Mouse (Mus musculus): Measurements from ENCODE around the gene Serpinb8.
A peak's percentile ranks its signal among the peaks of the same experiment; 100 is the strongest.

Gene Serpinb8

GRCm38 (mm10) chr1:107589691-107590470 lies at the start of gene Serpinb8:
TSS of gene Serpinb8 (plus strand) at chr1:107590006.
- DNase-seq (ENCODE audit: low spot score), result peak; percentile 85

- no peak for DNase-seq (ENCODE audit: low spot score)
Observed at GRCm38 (mm10) chr1:107559494-107559893, 30.3 kb upstream of the Serpinb8 start.

- no peak for DNase-seq (ENCODE audit: low spot score)
Observed at GRCm38 (mm10) chr1:107562110-107562509, 27.7 kb upstream of the Serpinb8 start.

- no peak for DNase-seq (ENCODE audit: low spot score)
Observed at GRCm38 (mm10) chr1:107565644-107566043, 24.2 kb upstream of the Serpinb8 start.

GRCm38 (mm10) chr1:107576094-107576493 lies 13.7 kb upstream of the Serpinb8 start:
- no peak for DNase-seq (ENCODE audit: low spot score)

- DNase-seq (ENCODE audit: low spot score), result no peak
Observed at GRCm38 (mm10) chr1:107577514-107577913, 12.3 kb upstream of the Serpinb8 start.

- no peak for DNase-seq (ENCODE audit: low spot score)
Observed at GRCm38 (mm10) chr1:107581220-107581619, 8.6 kb upstream of the Serpinb8 start.

- DNase-seq (ENCODE audit: low spot score), result no peak
Observed at GRCm38 (mm10) chr1:107582900-107583299, 6.9 kb upstream of the Serpinb8 start.

DNA sequence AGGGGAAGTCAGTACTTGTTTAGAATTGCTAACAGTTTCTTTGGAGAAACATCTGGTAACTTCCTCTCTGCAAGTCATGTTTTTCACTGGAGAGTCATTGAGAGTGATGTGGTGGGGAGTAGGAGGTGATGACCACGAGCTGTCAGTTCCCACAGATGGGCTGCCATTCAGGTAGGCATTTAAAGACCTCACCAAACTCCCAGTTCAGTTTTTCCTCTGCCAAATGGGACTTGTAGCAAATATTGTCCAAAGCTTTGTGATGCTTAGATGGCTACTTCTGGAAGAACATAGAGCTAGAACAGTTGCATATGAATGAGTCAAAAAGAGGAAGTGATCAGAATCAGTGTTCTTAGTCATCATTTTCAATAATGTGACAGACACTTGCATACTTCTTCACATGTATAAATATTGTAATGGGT lies 5.8 kb upstream of the Serpinb8 start:
- DNase-seq (ENCODE audit: low spot score), result no peak

DNA sequence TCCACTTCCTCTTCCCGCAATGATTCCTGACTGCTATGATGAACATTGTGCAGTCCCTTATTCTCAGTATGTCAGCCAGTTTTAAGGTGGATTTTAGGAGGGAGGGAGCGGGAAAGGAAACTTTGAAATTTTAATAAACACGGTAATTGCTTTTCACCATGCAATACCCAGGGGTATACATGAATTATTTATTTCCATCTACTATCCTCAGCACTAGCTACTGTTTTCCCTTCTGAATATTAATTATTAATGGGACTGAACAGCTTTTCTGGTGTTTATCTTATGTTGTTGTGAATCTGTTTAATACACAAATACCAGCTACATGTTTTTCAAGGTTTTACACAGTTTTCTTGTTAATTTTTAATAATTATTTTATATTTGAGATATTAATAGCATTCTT lies 4.9 kb upstream of the Serpinb8 start:
- no peak for DNase-seq (ENCODE audit: low spot score)

- DNase-seq (ENCODE audit: low spot score), result no peak
Observed at GRCm38 (mm10) chr1:107586196-107586595, 3.6 kb upstream of the Serpinb8 start.

DNA sequence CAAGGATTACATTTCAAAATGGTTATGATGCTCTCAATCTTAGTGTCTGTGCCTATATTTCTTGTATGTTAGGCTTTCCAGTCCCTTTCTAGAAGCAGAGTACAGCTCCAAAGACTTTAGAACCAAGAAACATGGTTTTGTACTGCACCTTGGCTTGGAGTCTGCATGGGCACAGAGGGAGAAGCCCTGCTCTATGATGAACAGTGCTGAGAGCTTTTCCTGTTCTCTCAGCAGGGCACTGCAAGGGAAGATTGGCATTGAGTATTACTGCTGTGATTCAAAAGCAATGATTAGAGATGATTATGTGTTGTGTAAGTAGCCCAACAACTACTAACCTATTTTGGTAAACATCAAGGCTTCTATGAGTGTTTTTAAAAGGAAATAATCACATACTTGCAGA lies 1.6 kb upstream of the Serpinb8 start:
- no peak for DNase-seq (ENCODE audit: low spot score)

DNA sequence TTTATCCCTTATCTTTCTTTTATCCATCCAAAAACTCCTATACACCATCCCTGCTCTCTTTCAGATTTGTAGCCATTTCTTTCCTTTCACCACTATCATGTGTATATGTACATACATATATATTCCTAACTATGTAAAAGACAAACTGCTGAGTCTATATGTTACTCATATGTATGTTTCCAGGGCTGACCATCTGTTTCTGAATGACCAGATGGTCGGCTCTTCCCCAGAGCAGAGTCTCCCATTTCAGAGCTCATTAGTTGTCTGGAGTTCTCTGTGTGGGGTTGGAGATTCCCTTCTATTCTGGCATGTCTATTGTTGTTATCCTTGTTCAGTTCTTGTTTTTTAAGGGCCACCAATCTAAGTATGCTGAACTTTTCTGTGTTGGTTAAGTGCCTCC lies 1.2 kb upstream of the Serpinb8 start:
- no peak for DNase-seq (ENCODE audit: low spot score)

DNA sequence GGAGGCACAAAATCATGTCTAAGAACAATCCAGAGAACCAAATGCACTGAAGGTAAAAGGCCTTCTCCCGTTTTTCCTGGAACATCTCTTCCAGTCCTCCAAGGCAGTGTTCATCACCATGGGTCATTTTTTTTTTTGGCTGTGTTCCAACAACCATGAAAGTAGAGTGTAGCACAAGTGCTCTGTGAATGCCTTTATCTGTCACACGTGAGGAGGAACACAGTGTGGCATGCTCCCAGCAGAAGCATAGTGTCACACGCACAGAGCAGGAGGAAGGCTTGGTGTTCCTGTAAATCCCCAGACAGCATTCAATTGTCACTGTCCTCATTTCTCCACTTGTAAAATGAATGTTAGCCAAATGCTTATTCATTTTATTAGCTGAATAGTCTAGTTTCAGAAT lies 2.8 kb downstream of the Serpinb8 start:
- DNase-seq (ENCODE audit: low spot score), result no peak

GRCm38 (mm10) chr1:107593469-107593868 lies 3.7 kb downstream of the Serpinb8 start:
- DNase-seq (ENCODE audit: low spot score), result no peak

DNA sequence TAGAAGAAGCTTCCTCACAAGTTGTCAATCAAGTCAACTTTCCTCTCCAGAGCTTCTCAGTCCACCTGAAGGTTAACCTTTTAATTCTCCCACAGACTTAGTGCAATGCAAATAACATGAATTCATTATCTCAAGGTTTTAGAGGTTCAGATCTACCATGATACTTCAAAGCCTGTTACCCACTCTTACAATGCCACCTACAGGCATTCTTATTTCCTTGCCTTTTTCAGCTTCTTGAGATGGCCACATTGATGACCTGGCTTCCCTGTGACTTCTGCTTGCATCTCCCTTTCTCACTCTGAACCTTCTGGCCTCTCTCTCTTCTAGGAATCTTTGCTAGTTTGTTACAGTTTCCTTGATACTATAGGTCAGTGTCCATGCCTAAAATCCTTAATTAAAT lies 7.1 kb downstream of the Serpinb8 start:
- DNase-seq (ENCODE audit: low spot score), result no peak

DNA sequence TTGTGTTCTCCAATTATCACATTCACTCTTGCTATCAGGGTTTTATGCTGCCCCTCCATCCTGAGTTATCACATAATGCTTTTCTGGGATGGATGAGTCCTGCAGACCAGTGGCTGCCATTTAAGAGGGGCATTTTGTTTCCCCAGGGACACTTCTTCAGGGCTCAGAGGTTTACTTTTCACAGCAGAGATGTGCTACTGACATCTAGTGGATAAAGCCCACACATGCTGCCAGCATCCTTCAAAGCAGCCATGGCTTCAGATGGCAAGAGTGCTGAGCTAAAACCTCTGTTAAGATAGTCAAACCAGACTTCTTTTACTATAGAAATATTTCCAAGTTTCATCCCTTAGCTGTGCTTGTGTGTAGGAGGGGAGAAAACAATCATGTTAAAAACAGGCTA lies 8.7 kb downstream of the Serpinb8 start:
- DNase-seq (ENCODE audit: low spot score), result no peak

DNA sequence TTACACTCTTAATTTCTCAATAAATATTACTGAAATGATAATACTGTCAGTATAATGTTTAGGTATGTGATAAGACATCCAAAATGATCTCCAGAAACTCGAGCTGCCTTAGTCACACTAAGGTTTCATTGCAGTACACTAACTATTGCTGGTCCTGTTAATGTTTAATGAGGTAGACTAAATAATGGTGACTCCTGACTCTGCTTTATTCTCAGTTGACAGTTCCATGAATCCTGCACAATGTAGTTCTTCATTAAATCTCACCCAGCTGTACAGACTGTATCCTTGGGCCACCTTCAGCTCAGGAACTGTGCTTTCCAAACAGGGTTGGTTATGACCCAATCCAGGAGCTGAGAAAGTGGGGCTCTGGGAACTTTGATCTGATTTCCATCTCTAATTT lies 19.1 kb downstream of the Serpinb8 start:
- no peak for DNase-seq (ENCODE audit: low spot score)

- DNase-seq (ENCODE audit: low spot score), result no peak
Observed at GRCm38 (mm10) chr1:107614087-107614486, 24.3 kb downstream of the Serpinb8 start.

DNA sequence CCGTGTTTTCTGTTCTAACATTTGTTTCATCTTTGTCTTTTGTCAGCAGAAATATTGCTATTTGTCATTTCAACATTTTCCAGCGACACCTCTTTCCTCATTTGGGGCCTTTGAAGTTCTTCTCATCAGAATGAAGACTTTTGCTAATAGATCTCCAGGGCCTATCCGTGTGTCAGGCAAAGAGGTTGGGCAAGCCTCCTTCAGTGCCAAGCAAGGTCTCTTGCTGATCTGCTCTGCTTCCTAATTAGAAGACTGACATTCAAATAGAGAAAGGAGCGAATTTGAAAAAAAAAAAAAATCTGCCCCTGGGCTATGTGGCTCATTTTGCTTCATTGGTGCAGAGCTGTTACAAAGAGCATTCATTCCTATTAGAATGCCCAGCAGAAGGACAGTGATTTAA lies 32.2 kb downstream of the Serpinb8 start:
- no peak for DNase-seq (ENCODE audit: low spot score)

- no peak for DNase-seq (ENCODE audit: low spot score)
Observed at GRCm38 (mm10) chr1:107635936-107636335, 46.1 kb downstream of the Serpinb8 start.

GRCm38 (mm10) chr1:107638056-107638455 lies 48.2 kb downstream of the Serpinb8 start:
- no peak for DNase-seq (ENCODE audit: low spot score)

- DNase-seq (ENCODE audit: low spot score), result no peak
Observed at GRCm38 (mm10) chr1:107638459-107638858, 48.7 kb downstream of the Serpinb8 start.

DNA sequence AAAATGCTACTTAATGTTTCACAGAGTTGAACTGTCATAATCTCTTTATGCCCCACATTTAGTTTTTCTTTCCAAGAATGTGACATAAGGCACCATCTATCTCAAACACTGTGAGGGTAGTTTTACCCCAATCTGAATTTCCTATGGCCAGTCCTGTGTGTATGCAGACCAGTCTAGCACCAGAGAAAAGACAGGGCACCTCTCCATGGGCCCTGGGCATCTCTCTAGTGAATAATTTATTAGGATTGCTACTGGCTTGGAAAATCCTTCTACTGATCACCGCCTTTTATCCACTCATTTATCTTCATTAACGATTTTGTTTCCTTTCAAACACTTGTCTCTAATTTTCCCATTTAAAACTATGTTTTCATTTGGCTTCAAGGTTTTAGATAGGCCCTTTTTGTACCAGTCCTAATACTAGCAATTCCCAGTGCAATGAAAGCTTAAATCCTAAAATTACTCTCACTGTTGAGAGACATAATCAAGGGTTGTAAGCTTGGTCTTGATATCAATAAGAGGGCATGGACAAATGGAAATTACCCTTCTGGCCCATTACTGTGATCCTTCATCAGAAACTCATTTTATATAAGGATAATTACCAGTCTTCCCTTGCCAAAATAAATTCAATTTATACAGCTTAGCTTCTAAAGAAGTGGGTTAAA lies 52.8 kb downstream of the Serpinb8 start:
- no peak for DNase-seq (ENCODE audit: low spot score)

Data from urinary bladder, postnatal 14 days (tissue).